Mouse (Mus musculus) intestine, postnatal 0 days (tissue): ENCODE results near the gene Mansc1. TPM values are rescaled to one million over a fixed set of nuclear protein-coding genes. Genes with fewer than 3 reads are reported as not detected.

ENCODE experiments used
- ATAC-seq: fragments of 200-750 bp; cut with Nextera tagmentation; 2 replicates; pipeline ENCODE4 v1.8.0; 2017; ENCODE audit warnings: mild to moderate bottlenecking, moderate TSS enrichment, moderate library complexity
- H3K27ac ChIP-seq: fragments of 300-500 bp; sonication (generic); 2 replicates; pipeline ENCODE4 v1.5.1; 2014; ENCODE audit warnings: mild to moderate bottlenecking, low read depth, low read length, moderate library complexity
- H3K27me3 ChIP-seq: fragments of 300-500 bp; sonication (generic); replicated peaks from 2 replicates; pipeline ENCODE4 v1.6.1; 2014; ENCODE audit warnings: low read length, mixed read lengths; ENCODE audit not compliant: control insufficient read depth, insufficient read depth
- H3K36me3 ChIP-seq: fragments of 300-500 bp; sonication (generic); 2 replicates; pipeline ENCODE4 v1.6.1; 2014; ENCODE audit warnings: mild to moderate bottlenecking, moderate library complexity; ENCODE audit not compliant: control insufficient read depth, insufficient read depth
- H3K4me1 ChIP-seq: fragments of 300-500 bp; sonication (generic); replicated peaks from 2 replicates; pipeline ENCODE4 v1.6.1; 2014; ENCODE audit warnings: antibody characterized with exemption, low read length, mixed read lengths; ENCODE audit not compliant: control insufficient read depth, insufficient read depth
- H3K4me2 ChIP-seq: fragments of 300-500 bp; sonication (generic); replicated peaks from 2 replicates; pipeline ENCODE4 v1.6.1; 2014; ENCODE audit warnings: low read depth, mild to moderate bottlenecking, moderate library complexity
- H3K4me3 ChIP-seq: fragments of 300-500 bp; sonication (generic); 2 replicates; pipeline ENCODE4 v1.5.1; 2014; ENCODE audit warnings: low read depth, low read length
- H3K9ac ChIP-seq: fragments of 300-500 bp; sonication (generic); 2 replicates; pipeline ENCODE4 v1.6.1; 2014; ENCODE audit warnings: mild to moderate bottlenecking, low read depth, low read length
- H3K9me3 ChIP-seq: fragments of 300-500 bp; sonication (generic); 2 replicates; pipeline ENCODE4 v1.6.1; 2016; ENCODE audit warnings: mixed run types; ENCODE audit not compliant: control insufficient read depth
- CTCF ChIP-seq: sonication (generic); IDR thresholded peaks from 2 replicates; pipeline ENCODE4 v1.5.1; 2016; ENCODE audit warnings: low read depth, mild to moderate bottlenecking, control low read depth, antibody characterized with exemption, moderate library complexity
- WGBS: fragments of 180-500 bp; shearing (Covaris S2); extraction: QIAGEN DNeasy Blood & Tissue Kit; methylation state at CpG from one replicate; pipeline ENCODE4 v1.1.7; 2014; 5-methylcytosine and 5-hydroxymethylcytosine counted together
- polyA plus RNA-seq: library from polyadenylated mRNA; unstranded; fragments of >200 nt; fragmentation: Nextera tagmentation; extraction: Ambion mirVana; gene quantifications from 2 replicates; pipeline ENCODE4 v1.2.1, GENCODE M21; 2015

Gene Mansc1
- polyA plus RNA-seq, 1 experiment from 2014 or later: 6.5 TPM

DNA sequence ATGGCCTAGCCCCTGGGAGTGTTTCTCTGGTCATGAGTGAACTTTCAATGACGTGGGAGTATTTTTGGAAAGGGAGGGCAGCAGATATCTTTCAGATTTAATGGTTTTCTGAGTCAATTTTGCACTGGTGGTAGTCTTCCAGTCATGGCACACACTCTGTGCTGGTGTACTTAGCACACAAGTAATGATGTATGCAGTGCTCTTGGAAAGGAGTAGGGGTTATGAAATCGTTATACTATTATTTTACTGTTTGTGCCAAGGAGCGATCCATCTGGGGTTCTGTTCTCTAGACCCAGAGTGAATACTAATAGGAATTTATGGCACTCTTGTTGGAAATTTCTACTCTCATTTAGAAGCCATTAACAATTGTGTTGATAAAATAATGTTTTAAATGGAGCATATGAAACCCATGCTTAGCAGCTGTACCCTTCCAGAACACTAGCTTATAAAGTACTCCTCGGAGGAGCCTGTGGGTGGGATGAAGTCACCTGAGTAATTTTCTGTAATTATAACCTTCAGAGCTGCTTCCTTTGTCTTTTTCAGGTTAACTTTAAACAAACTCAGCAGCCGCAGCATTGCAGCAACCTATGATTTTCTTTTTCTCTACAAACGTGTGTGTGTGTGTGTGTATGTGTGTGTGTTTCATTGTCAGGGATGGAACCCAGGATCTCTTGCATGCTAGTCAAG lies 37.0 kb upstream of the Mansc1 start:
- no peak for TF ChIP-seq CTCF
- no peak overlapping the region for H3K4me2 ChIP-seq
- ATAC-seq: no peak
- H3K4me1 ChIP-seq: no peaks in the 10 kb centered on the region; the same call in none of the 2 replicates
- 79% methylated on average over 6 of the region's 6 CpGs for WGBS
- H3K36me3 ChIP-seq: no peaks in the 10 kb centered on the region
- no peak overlapping the region for H3K27ac ChIP-seq
- H3K27me3 ChIP-seq: no peaks in the 10 kb centered on the region
- H3K9me3 ChIP-seq: no peaks in the 10 kb centered on the region
- H3K4me3 ChIP-seq: no peak overlapping the region
- no peak overlapping the region for H3K9ac ChIP-seq

DNA sequence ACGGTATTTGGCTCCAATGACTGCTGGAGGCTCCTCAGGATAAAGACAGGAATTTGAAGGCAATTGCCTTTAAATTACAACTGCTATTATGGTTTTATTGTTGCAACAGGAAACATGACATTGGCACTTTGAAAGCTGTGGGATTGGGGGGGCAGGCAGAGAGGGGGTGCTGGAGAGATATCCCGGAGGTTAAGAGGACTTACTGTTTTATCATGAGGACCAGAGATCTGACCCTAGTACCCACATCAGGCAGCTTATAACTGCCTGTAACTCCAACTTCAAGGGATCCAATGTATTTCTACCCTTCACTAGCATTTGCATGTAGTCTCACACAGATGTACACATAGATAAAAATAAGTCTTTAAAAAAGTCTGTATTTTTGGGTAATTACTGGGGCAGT lies 36.2 kb upstream of the Mansc1 start:
- no peak overlapping the region for H3K4me2 ChIP-seq
- no peaks in the 10 kb centered on the region for H3K9me3 ChIP-seq
- no peak for ATAC-seq
- no peaks in the 10 kb centered on the region; the same call in none of the 2 replicates for H3K4me1 ChIP-seq
- no peak overlapping the region for H3K9ac ChIP-seq
- 42% methylated on average over 2 of the region's 2 CpGs for WGBS
- TF ChIP-seq CTCF: no peak
- H3K27ac ChIP-seq: no peak overlapping the region
- no peak overlapping the region for H3K4me3 ChIP-seq
- H3K27me3 ChIP-seq: no peaks in the 10 kb centered on the region
- H3K36me3 ChIP-seq: no peaks in the 10 kb centered on the region

DNA sequence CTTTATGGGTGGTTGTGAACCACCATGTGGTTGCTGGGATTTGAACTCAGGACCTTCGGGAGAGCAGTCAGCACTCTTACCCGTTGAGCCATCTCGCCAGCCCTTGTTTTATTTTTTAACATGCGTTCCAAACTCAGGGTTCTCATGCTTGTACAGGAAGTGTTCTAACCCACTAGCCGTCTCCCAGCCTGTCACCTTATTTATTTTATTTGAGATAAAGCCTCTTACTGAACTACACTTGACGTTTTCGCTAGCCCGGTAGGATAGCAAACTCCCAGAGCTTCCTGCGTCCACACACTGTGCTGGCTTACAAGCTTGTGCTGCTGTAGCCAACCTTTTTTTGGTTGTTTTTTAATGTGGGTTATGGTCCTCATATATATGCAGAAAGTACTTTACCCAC lies 33.5 kb upstream of the Mansc1 start:
- peaks cover 1% of the 10 kb centered on the region; the same call in 1 of the 2 replicates for H3K4me1 ChIP-seq
- TF ChIP-seq CTCF: no peak
- no peaks in the 10 kb centered on the region for H3K27me3 ChIP-seq
- WGBS: 71% methylated on average over 9 of the region's 9 CpGs
- no peak overlapping the region for H3K9ac ChIP-seq
- no peak overlapping the region for H3K4me3 ChIP-seq
- no peaks in the 10 kb centered on the region for H3K36me3 ChIP-seq
- no peak overlapping the region for H3K4me2 ChIP-seq
- no peak for ATAC-seq
- H3K27ac ChIP-seq: no peak overlapping the region
- no peaks in the 10 kb centered on the region for H3K9me3 ChIP-seq

DNA sequence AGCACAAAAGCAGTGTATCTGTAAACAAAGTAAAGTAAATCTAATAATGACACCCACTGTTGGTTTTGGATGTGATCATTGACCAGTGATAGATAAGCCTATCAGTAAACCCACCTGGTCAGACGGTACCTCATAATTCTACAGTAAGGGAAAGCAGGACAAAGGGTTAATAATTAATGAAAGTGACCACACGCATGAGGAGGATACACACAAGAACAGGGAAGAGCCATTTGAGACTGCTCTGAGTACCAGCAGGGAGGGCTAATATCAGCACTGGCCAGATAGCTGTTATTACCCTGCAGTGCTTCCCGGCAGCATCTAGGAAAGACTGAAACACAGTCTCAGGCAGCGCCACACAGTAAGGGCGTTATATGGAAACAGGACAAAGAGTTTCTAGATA lies 32.3 kb upstream of the Mansc1 start:
- WGBS: 40% methylated on average over 5 of the region's 5 CpGs
- Histone ChIP-seq H3K4me3 (no peak overlapping the region), H3K36me3 (no peaks in the 10 kb centered on the region), H3K27ac (no peak overlapping the region), H3K9me3 (no peaks in the 10 kb centered on the region), H3K27me3 (no peaks in the 10 kb centered on the region), H3K4me1 (peaks cover 2% of the 10 kb centered on the region; the same call in 1 of the 2 replicates), H3K9ac (no peak overlapping the region), H3K4me2 (peak overlapping the region; percentile 30; the same call in 1 of the 2 replicates)
- peak; percentile 29; the same call in 1 of the 2 replicates for ATAC-seq
- TF ChIP-seq CTCF: no peak

DNA sequence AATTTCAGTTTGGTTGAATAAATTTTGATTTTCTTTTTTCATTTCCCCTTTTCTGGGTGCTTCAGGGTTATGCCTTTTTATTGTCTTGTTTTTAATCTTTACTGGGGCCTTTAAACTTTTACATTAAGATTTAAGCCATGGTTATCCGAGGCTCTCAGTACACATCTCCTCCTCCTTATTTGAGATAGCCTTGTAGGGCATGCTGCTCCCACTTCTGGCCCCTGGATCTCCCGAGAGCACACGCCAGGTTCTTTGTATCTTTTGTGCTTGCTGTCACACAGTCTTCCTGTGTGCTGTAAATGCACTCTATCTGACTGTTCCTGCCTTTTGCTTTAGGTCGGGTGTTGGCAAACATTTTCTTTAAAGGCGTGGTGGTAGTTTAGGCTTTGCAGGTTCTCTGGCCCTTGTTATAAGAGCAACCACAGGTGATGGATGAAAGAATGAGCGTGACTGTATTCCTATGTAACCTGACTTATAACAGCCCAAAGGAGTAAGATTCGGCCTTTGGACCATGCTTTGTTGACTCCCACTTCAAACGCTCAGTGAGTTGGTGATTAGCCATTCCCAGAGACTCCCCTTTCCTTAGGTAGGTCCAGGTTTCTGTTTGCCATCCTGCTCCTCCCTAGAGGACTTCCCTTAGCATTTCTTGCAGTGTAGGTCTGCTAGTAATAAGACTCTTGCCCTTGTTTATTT lies 28.6 kb upstream of the Mansc1 start:
- peak; percentile 79 for ATAC-seq
- 35% methylated on average over 8 of the region's 8 CpGs for WGBS
- H3K9ac ChIP-seq: no peak overlapping the region

DNA sequence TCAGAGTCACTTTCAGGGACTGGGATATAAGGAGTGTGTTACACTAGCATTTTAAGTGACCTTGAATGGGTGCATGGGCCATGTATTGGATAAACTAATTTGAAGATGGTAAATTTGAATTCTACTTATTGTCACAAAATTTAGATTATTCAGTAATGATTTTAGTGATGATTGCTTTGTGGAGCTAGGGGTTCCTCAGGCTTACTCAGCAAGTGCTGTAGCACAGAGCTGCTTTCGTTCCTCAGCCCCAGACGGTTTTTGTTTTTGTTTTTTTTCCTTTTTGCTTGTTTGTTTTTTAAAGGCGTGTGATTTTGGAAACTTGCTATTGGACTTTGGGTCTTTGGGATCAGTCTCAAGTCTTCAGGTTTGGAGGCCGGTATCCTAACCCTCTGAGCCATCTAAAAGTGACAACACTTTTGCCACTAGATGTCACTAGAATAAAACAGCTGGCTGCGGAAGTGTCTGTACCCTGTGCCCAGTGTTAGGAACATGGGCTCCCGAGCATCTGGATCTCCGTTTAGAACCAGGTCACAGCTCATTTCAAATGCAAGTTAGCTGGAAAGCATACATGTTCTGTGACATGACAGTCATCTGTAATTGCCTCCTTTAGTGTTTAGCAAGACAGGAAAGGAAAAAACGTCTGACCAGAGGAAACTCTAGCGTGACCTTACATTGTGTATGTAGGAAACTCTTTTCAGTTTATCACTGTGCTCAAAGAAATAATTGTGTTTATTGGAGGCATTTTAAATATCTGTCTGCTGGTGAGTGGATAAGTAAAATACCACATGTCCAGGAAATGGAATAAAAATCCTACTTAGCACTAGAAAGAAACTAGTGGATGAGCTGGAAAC lies 27.0 kb upstream of the Mansc1 start:
- H3K4me3 ChIP-seq: no peak overlapping the region
- H3K9ac ChIP-seq: no peak overlapping the region
- no peak overlapping the region for H3K4me2 ChIP-seq
- no peak overlapping the region for H3K27ac ChIP-seq
- no peaks in the 10 kb centered on the region for H3K9me3 ChIP-seq
- ATAC-seq: peak; percentile 74
- no peaks in the 10 kb centered on the region for H3K36me3 ChIP-seq
- TF ChIP-seq CTCF: peak; percentile 94
- 18% methylated on average over 9 of the region's 9 CpGs for WGBS
- no peaks in the 10 kb centered on the region for H3K27me3 ChIP-seq
- peaks cover 2% of the 10 kb centered on the region; the same call in 1 of the 2 replicates for H3K4me1 ChIP-seq

More for the DNA sequence above, 28.6 kb upstream of the Mansc1 start:
- H3K27ac ChIP-seq: peak overlapping the region; percentile 16; the same call in 1 of the 2 replicates
- TF ChIP-seq CTCF: no peak
- no peaks in the 10 kb centered on the region for H3K27me3 ChIP-seq
- no peaks in the 10 kb centered on the region for H3K36me3 ChIP-seq
- H3K4me2 ChIP-seq: no peak overlapping the region
- H3K4me3 ChIP-seq: no peak overlapping the region
- no peaks in the 10 kb centered on the region for H3K9me3 ChIP-seq
- peaks cover 2% of the 10 kb centered on the region; the same call in 1 of the 2 replicates for H3K4me1 ChIP-seq
